Mouse (Mus musculus): ENCODE data around the gene Ermard. TPM values are rescaled to one million over a fixed set of nuclear protein-coding genes. Genes with fewer than 3 reads are reported as not detected.
"Not testable (repeated sequence)": the region's sequence is repeated elsewhere in the genome, so short reads cannot be mapped to it uniquely, and the experiment has no call there.

Gene Ermard
- polyA plus RNA-seq, 1 experiment: 13.4 TPM

DNA sequence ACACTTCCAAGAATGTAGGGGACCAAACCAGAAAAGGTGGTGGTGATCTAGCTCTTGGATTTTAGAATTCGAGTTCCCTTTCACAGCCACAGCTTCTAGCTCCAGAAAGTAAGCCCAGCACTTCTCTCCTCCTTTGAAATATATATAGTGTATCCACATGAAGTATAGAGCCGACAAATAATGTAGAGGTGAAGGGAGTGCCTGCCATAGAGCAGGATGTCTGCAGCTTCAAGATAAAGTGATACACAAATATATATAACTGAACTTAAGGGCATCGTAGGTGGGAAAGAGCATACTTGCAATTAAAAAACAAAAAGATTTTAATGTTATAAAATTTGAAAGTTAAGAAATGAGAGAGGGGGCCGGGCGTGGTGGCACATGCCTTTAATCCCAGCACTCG lies 15.5 kb upstream of the Ermard start:
- not testable (repeated sequence) for H3K36me3 ChIP-seq (ENCODE audit: control insufficient read depth, insufficient read depth); H3ac ChIP-seq (ENCODE audit: control insufficient read depth, insufficient read length, low read depth); H3K4me3 ChIP-seq (ENCODE audit: insufficient read depth, poor library complexity, severe bottlenecking); H3K79me3 ChIP-seq (ENCODE audit: low read depth); H3K79me2 ChIP-seq (ENCODE audit: control insufficient read depth, insufficient read depth); H3K27me3 ChIP-seq (ENCODE audit: control insufficient read depth, insufficient read depth, insufficient read length)

DNA sequence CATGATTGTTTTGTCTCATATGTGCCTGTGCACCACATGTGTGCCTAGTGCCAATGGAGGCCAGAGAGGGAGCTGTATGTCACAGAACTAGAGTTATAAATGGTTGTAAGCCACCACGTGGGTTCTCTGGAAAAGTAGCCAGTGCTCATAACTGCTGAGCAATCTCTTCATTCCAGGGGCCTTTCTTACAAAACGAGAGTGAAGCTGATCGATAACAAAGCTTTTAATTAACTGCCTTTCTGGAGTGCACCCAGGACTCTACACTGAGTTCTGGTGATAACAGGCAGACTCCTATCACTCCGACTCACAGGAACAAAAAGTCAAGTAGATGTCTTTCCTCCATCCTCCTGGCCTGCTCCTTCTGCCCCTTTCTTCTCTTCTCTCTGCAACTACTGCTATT lies 9.6 kb upstream of the Ermard start:
- not testable (repeated sequence) for H3K36me3 ChIP-seq (ENCODE audit: control insufficient read depth, insufficient read depth); H3K79me3 ChIP-seq (ENCODE audit: low read depth); H3ac ChIP-seq (ENCODE audit: control insufficient read depth, insufficient read length, low read depth); H3K79me2 ChIP-seq (ENCODE audit: control insufficient read depth, insufficient read depth); H3K4me3 ChIP-seq (ENCODE audit: insufficient read depth, poor library complexity, severe bottlenecking); H3K27me3 ChIP-seq (ENCODE audit: control insufficient read depth, insufficient read depth, insufficient read length)

DNA sequence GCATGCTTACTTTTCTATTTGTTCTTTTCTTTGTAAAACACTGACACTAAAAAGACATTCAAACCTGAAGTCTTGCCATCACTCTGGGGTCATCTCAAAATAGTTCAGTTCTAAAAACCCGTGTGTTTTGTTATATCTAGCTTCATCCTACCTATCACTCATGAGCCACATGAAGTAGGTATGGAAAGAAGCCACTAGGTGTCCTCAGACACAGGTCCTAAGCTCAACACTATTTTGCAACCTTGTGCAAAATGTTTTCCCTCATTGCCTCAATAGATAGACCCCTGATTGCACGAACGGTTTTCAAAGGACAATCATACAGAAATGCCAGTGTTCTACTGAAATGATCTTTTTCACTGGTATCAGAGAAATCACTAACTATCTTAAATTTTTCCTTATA lies 553 bp upstream of the Ermard start:
- H3K36me3 ChIP-seq (ENCODE audit: control insufficient read depth, insufficient read depth); H3K4me3 ChIP-seq (ENCODE audit: insufficient read depth, poor library complexity, severe bottlenecking); H3ac ChIP-seq (ENCODE audit: control insufficient read depth, insufficient read length, low read depth); H3K27me3 ChIP-seq (ENCODE audit: control insufficient read depth, insufficient read depth, insufficient read length); H3K79me2 ChIP-seq (ENCODE audit: control insufficient read depth, insufficient read depth); H3K79me3 ChIP-seq (ENCODE audit: low read depth): not testable (repeated sequence)

DNA sequence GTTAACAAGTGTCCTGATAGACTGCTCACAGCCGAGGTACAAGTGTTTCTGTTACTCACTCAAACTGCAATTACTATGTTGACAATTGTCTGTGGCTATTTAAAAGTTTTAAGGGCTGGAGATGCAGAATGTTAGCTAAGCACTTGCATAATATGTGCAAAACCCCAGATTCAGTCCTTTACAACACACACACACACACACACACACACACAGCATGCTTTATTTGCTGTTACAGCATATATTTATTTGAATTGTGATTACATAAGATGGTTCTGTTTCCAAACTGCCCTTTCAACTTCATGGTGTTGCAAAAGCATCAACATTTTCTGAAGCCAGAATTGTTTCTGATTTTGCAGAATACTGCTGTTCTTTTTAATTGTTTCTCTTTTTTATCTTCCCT lies 9.3 kb downstream of the Ermard start:
- H3K36me3 ChIP-seq (ENCODE audit: control insufficient read depth, insufficient read depth); H3K79me2 ChIP-seq (ENCODE audit: control insufficient read depth, insufficient read depth); H3ac ChIP-seq (ENCODE audit: control insufficient read depth, insufficient read length, low read depth); H3K4me3 ChIP-seq (ENCODE audit: insufficient read depth, poor library complexity, severe bottlenecking); H3K79me3 ChIP-seq (ENCODE audit: low read depth); H3K27me3 ChIP-seq (ENCODE audit: control insufficient read depth, insufficient read depth, insufficient read length): not testable (repeated sequence)

DNA sequence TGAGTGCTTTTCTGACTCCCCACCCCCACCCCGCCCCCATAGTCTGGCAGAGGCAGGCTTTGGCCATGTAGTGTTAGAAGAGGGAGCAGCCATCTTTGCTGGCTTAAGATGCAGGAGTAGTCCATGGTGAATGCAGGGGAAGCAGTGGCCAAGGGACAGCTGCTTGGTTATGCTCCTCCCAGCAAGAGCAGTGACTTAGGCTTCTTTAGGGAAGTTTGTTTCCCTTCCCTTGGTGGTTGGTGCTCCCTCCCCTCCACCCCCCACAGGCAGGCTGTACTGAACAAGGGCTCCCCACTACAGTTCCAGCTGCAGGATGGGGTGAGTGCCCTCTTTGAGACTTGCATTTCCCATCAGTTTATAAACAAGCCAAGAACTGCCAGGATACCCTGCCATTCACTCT lies 11.8 kb downstream of the Ermard start:
- not testable (repeated sequence) for H3ac ChIP-seq (ENCODE audit: control insufficient read depth, insufficient read length, low read depth); H3K4me3 ChIP-seq (ENCODE audit: insufficient read depth, poor library complexity, severe bottlenecking); H3K36me3 ChIP-seq (ENCODE audit: control insufficient read depth, insufficient read depth); H3K79me3 ChIP-seq (ENCODE audit: low read depth); H3K79me2 ChIP-seq (ENCODE audit: control insufficient read depth, insufficient read depth); H3K27me3 ChIP-seq (ENCODE audit: control insufficient read depth, insufficient read depth, insufficient read length)

DNA sequence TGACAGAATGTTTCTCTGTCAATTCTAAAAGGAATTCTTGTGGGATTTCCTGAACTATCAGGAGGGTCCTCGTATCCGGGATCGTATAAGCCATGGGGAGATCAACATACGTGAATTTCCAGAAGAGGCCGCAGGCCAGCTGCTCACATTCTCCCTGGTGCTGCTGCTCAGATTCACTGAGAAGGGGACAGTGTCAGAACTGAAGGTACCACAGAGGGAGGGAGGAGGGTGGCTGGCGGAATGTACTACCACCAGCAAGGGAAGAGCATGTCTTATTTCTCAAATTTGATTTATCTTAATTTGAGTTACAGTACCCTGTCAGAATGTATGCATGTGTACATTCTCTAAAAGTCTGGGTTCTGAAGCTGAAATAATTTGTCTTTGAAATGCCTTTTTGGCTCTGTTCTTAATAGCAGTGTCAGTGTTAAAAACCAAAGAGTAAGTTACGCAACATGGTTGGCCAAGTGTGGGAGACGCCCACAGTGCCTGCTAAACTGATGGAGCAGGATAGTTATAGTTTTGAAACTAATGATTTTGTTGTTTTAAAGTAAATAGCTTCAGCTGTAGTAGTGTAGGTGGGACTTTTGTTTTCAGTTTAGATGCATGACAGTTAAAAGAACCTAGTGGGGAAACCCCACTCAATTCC lies 12.3 kb downstream of the Ermard start:
- not testable (repeated sequence) for H3K4me3 ChIP-seq (ENCODE audit: insufficient read depth, poor library complexity, severe bottlenecking); H3K79me3 ChIP-seq (ENCODE audit: low read depth); H3K79me2 ChIP-seq (ENCODE audit: control insufficient read depth, insufficient read depth); H3K36me3 ChIP-seq (ENCODE audit: control insufficient read depth, insufficient read depth); H3K27me3 ChIP-seq (ENCODE audit: control insufficient read depth, insufficient read depth, insufficient read length); H3ac ChIP-seq (ENCODE audit: control insufficient read depth, insufficient read length, low read depth)

DNA sequence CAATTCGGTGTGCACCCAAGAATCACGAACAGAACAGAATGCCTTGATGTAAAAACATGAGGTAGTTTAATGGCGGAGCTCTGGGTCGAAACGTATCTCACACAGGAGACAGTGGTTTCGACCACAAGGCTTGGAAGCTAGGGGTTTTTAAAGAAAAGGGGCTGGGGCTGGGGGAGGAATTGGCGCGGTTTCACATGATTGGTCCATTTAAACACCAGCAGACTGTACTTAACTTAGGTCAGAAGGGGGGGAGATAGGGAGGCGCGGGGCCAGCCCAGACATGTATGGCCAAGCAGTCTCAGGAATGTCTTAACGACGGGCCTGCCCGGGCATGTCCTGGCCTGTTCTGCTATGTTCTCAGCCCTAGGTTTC lies 12.8 kb downstream of the Ermard start:
- not testable (repeated sequence) for H3K36me3 ChIP-seq (ENCODE audit: control insufficient read depth, insufficient read depth); H3K79me3 ChIP-seq (ENCODE audit: low read depth); H3ac ChIP-seq (ENCODE audit: control insufficient read depth, insufficient read length, low read depth); H3K79me2 ChIP-seq (ENCODE audit: control insufficient read depth, insufficient read depth); H3K4me3 ChIP-seq (ENCODE audit: insufficient read depth, poor library complexity, severe bottlenecking); H3K27me3 ChIP-seq (ENCODE audit: control insufficient read depth, insufficient read depth, insufficient read length)

DNA sequence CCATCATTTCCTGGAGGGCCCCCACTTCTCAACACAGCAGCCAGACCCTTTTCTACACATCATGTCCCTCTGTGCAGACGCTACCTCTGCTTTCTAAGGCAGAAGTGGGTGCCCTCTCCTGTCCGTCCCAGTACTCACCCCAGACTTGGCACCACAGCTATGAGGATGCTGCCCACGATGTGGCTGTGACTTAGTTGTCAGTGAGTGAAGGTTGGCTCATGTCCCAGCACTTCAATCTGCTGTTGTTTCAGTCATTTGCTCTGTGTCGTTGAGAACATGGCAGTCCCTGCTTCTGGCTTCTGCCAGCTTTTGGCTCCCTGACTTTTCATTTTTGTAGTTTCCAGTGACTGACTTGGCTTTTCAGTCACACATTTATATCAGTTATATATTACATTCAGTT lies 14.9 kb downstream of the Ermard start:
- Histone ChIP-seq H3K36me3 (ENCODE audit: control insufficient read depth, insufficient read depth) (peaks cover 15% of the 10 kb centered on the region), H3K79me2 (ENCODE audit: control insufficient read depth, insufficient read depth) (no peaks in the 10 kb centered on the region), H3ac (ENCODE audit: control insufficient read depth, insufficient read length, low read depth) (no peak overlapping the region), H3K4me3 (ENCODE audit: insufficient read depth, poor library complexity, severe bottlenecking) (no peak overlapping the region), H3K79me3 (ENCODE audit: low read depth) (peaks cover 2% of the 10 kb centered on the region), H3K27me3 (ENCODE audit: control insufficient read depth, insufficient read depth, insufficient read length) (no peaks in the 10 kb centered on the region)
- TF ChIP-seq CEBPB (IDR thresholded peaks at IDR 0.05; ENCODE audit: low read depth): no peak
- no peak for TF ChIP-seq MYOG (IDR thresholded peaks at IDR 0.05; ENCODE audit: control insufficient read depth, extremely low read depth, insufficient read length)
- TF ChIP-seq CTCF (IDR thresholded peaks at IDR 0.05; ENCODE audit: control insufficient read depth, insufficient read depth, insufficient read length): no peak
- no peak for TF ChIP-seq USF1 (IDR thresholded peaks at IDR 0.05; ENCODE audit: low read depth)
- TF ChIP-seq MAX (IDR thresholded peaks at IDR 0.05): no peak
- TF ChIP-seq MYOD1 (IDR thresholded peaks at IDR 0.05; ENCODE audit: control insufficient read depth, insufficient read length, low read depth): no peak
- no peak for TF ChIP-seq FOSL1 (IDR thresholded peaks at IDR 0.05; ENCODE audit: insufficient read depth, low read length, poor library complexity, severe bottlenecking)
